Mouse (Mus musculus) liver, embryonic 12.5 days (tissue): ENCODE results near the gene Gm10073. TPM values are rescaled to one million over a fixed set of nuclear protein-coding genes. Genes with fewer than 3 reads are reported as not detected.
A peak's percentile ranks its signal among the peaks of the same experiment; 100 is the strongest.

Source experiments
- ATAC-seq: fragments of 200-750 bp; cut with Nextera tagmentation; 2 replicates; pipeline ENCODE4 v1.8.0; 2017; ENCODE audit warnings: moderate number of reproducible peaks, mild to moderate bottlenecking, moderate library complexity
- H3K27ac ChIP-seq: fragments of 300-500 bp; sonication (generic); 2 replicates; pipeline ENCODE4 v1.5.1; 2016; ENCODE audit warnings: mild to moderate bottlenecking
- H3K27me3 ChIP-seq: fragments of 300-500 bp; sonication (generic); replicated peaks from 2 replicates; pipeline ENCODE4 v1.6.1; 2016; ENCODE audit warnings: mild to moderate bottlenecking, moderate library complexity
- H3K36me3 ChIP-seq: fragments of 300-500 bp; sonication (generic); 2 replicates; pipeline ENCODE4 v1.6.1; 2016; ENCODE audit warnings: mild to moderate bottlenecking, moderate library complexity
- H3K4me1 ChIP-seq: fragments of 300-500 bp; sonication (generic); 2 replicates; pipeline ENCODE4 v1.6.1; 2016
- H3K4me2 ChIP-seq: fragments of 300-500 bp; sonication (generic); 2 replicates; pipeline ENCODE4 v1.6.1; 2016; ENCODE audit warnings: mild to moderate bottlenecking, moderate library complexity
- H3K4me3 ChIP-seq: fragments of 300-500 bp; sonication (generic); 2 replicates; pipeline ENCODE4 v1.5.1; 2016; ENCODE audit warnings: mild to moderate bottlenecking, moderate library complexity
- H3K9ac ChIP-seq: fragments of 300-500 bp; sonication (generic); 2 replicates; pipeline ENCODE4 v1.6.1; 2016; ENCODE audit warnings: mild to moderate bottlenecking, moderate library complexity
- H3K9me3 ChIP-seq: fragments of 300-500 bp; sonication (generic); replicated peaks from 2 replicates; pipeline ENCODE4 v1.6.1; 2016; ENCODE audit warnings: mild to moderate bottlenecking, moderate library complexity
- WGBS: fragments of 180-500 bp; shearing (Covaris S2); methylation state at CpG from one replicate; pipeline ENCODE4 v1.1.7; 2016; ENCODE audit not compliant: insufficient replicate concordance; 5-methylcytosine and 5-hydroxymethylcytosine counted together
- polyA plus RNA-seq: library from polyadenylated mRNA; unstranded; fragments of >200 nt; fragmentation: Nextera tagmentation; extraction: Ambion mirVana; gene quantifications from 2 replicates; pipeline ENCODE4 v1.2.1, GENCODE M21; 2016

Gm10073 gene
- polyA plus RNA-seq, 1 experiment from 2014 or later = 7.1 TPM

- no peak overlapping the region for H3K4me2 ChIP-seq
- H3K9ac ChIP-seq = no peak overlapping the region
- ATAC-seq = no peak
- H3K4me1 ChIP-seq = no peaks in the 10 kb centered on the region
- H3K27me3 ChIP-seq = no peaks in the 10 kb centered on the region
- no peak overlapping the region for H3K27ac ChIP-seq
- H3K4me3 ChIP-seq = no peak overlapping the region
- WGBS = 51% methylated on average over 5 of the region's 5 CpGs
- no peaks in the 10 kb centered on the region for H3K9me3 ChIP-seq
- no peaks in the 10 kb centered on the region for H3K36me3 ChIP-seq
Observed at GRCm38 (mm10) chr8:106571551-106572172, 1.6 kb downstream of the Gm10073 start.

DNA sequence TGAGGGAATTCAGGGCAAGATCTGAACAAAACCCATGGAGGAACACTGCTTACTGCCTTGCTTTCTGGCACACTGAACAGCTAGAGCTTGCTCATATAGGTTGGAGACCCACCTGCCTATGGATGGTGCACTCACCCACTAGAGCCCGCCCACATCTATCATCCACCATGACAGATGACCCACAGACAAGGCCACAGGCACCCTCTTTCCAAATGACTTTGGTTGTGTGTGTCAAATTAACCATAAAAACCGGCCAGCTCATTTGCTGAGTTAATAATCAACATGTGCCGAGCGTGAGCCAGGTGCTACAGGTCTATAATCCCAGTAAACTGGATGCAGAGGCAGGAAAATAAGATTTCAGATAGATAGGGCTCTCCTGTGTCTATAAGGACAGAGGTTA, 2.9 kb downstream of the Gm10073 start:
- Histone ChIP-seq H3K4me1 (no peaks in the 10 kb centered on the region), H3K9me3 (no peaks in the 10 kb centered on the region), H3K36me3 (no peaks in the 10 kb centered on the region), H3K4me3 (no peak overlapping the region), H3K27me3 (no peaks in the 10 kb centered on the region), H3K27ac (no peak overlapping the region), H3K9ac (no peak overlapping the region), H3K4me2 (no peak overlapping the region)
- ATAC-seq = no peak
- WGBS = 59% methylated on average over 4 of the region's 4 CpGs

DNA sequence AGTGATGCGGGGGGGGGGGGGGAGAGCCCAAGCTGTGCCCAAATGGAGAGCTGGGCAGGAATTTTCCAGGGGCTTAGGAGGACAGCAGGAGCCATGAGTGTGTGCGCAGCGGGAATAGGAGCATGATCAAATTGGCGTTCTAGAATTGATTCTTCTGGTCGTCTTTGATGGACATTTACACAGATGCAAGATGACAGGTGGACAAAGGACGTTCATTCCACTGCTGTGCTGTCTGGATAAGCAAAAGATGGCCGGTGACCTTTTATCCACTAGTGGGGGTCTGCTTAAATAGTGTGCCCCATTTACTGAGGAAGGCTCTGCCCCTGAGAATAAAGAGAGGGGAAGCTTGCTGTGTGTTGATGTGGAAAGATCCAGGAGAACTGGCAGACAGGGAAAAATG, 4.3 kb downstream of the Gm10073 start:
- H3K27ac ChIP-seq = no peak overlapping the region
- no peak overlapping the region for H3K9ac ChIP-seq
- no peaks in the 10 kb centered on the region for H3K36me3 ChIP-seq
- no peaks in the 10 kb centered on the region for H3K27me3 ChIP-seq
- no peaks in the 10 kb centered on the region for H3K9me3 ChIP-seq
- H3K4me3 ChIP-seq = no peak overlapping the region
- H3K4me1 ChIP-seq = no peaks in the 10 kb centered on the region
- no peak overlapping the region for H3K4me2 ChIP-seq
- 71% methylated on average over 7 of the region's 7 CpGs for WGBS
- no peak for ATAC-seq

- Histone ChIP-seq H3K9me3 (no peaks in the 10 kb centered on the region), H3K4me2 (no peak overlapping the region), H3K27ac (no peak overlapping the region), H3K27me3 (no peaks in the 10 kb centered on the region), H3K36me3 (no peaks in the 10 kb centered on the region), H3K4me1 (0 out of 2 replicates have a peak, but pooled peaks cover 2% of the 10 kb centered on the region), H3K4me3 (no peak overlapping the region), H3K9ac (no peak overlapping the region)
- 66% methylated on average over 3 of the region's 3 CpGs for WGBS
- ATAC-seq = no peak
Observed at GRCm38 (mm10) chr8:106563691-106564182, 9.5 kb downstream of the Gm10073 start.

DNA sequence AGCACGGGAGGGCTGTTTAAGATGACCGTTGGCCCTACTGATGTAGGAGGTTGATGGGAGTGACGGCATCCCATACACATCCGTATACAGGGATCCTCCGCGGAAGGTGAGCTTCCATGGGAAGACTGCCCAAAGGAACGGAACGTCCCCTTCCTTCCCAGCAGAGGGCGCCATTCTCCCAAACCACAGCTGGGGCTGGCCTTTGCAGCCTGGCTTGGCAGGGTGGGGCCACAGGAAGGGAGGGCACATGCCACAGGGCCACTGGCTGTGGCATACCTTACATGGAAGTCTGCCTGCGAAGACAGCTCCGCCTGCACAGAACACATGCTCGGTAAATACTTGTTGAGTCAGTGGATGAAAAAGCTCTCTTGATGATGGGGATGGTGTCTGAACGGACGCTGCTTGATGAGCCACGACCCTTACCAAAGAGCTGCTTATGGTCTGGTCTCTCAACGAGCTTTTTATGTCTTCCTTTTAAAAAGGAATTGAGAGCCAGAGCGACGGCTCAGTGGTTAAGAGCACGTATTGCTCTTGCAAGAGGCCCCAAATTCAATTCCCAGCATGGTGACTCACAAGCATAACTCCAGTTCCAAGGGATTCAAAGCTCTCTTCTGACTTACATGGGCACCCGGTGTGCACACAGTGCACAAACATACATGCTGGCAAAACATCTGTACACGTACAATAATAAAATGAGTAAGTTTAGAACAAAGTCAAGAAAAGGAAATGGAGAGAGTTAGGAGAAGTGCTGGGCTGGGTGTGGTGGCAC, 12.0 kb downstream of the Gm10073 start:
- Histone ChIP-seq H3K27me3 (no peaks in the 10 kb centered on the region), H3K4me3 (no peak overlapping the region), H3K9ac (no peak overlapping the region), H3K36me3 (no peaks in the 10 kb centered on the region; the same call in 1 of the 2 replicates), H3K4me2 (no peak overlapping the region), H3K27ac (no peak overlapping the region), H3K4me1 (0 out of 2 replicates have a peak, but pooled peaks cover 2% of the 10 kb centered on the region), H3K9me3 (no peaks in the 10 kb centered on the region)
- 29% methylated on average over 21 of the region's 21 CpGs for WGBS
- peak; percentile 37 for ATAC-seq

DNA sequence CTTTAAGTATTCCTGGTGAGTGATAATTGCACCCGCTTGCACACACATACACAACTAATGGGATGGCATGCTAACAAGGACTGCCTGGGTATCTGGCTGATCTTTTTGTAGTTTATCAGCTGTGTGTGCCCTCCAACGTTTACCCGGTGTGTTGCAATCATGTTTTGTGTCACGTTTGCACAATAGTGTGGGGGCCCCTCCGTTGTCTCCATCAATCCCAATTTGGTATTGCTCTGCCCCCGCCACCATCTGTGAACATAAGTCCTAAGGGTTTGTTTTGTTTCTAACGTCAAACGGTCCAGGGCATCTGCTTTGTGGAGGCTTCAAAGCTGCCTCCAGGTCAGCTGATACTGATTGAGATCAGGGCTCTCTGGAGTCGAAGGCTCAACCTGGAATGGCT, 13.4 kb downstream of the Gm10073 start:
- H3K4me1 ChIP-seq = 0 out of 2 replicates have a peak, but pooled peaks cover 2% of the 10 kb centered on the region
- no peaks in the 10 kb centered on the region for H3K27me3 ChIP-seq
- H3K9ac ChIP-seq = no peak overlapping the region
- peaks cover 4% of the 10 kb centered on the region; the same call in 1 of the 2 replicates for H3K36me3 ChIP-seq
- no peak overlapping the region for H3K4me3 ChIP-seq
- no peaks in the 10 kb centered on the region for H3K9me3 ChIP-seq
- H3K27ac ChIP-seq = 0 out of 2 replicates have a peak overlapping the region, but pooled peaks have one; percentile 10
- ATAC-seq = no peak
- WGBS = 42% methylated on average over 9 of the region's 9 CpGs
- no peak overlapping the region for H3K4me2 ChIP-seq

DNA sequence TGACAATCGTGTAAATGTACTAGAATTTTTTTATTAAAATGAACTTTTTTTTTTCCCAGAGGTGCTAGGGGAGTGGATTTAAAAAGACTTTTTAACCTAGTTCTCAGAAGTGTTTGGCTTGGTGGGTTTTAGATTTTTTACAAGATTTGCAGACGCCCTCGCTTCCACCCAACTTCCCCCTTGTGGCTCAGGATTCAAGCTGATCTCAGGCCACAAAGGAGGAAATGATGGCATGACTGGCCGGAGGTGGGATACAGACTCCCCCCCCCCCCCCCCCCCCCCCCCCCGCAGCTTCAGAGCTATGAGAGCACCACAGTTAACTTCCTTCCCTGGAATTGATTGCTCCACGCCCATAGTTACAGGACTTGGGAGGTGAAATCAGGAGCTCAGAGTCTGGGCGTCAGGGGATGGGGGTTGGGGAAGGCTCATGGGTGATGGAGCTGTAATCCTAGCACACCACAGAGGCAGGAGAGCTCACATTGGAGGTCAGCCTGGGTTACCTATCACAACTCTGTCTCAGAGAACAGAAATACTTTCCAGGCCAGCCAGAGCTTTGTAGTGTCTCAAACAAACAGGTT, 17.1 kb downstream of the Gm10073 start:
- no peak for ATAC-seq
- H3K4me2 ChIP-seq = no peak overlapping the region
- no peaks in the 10 kb centered on the region for H3K27me3 ChIP-seq
- H3K9ac ChIP-seq = no peak overlapping the region
- no peak overlapping the region for H3K4me3 ChIP-seq
- H3K9me3 ChIP-seq = no peaks in the 10 kb centered on the region
- 24% methylated on average over 5 of the region's 7 CpGs for WGBS
- no peak overlapping the region for H3K27ac ChIP-seq
- H3K36me3 ChIP-seq = peaks cover 14% of the 10 kb centered on the region; the same call in 1 of the 2 replicates
- H3K4me1 ChIP-seq = 0 out of 2 replicates have a peak, but pooled peaks cover 2% of the 10 kb centered on the region

GRCm38 (mm10) chr8:106554011-106554410, 19.2 kb downstream of the Gm10073 start:
- Histone ChIP-seq H3K36me3 (peaks cover 14% of the 10 kb centered on the region; the same call in 1 of the 2 replicates), H3K27me3 (no peaks in the 10 kb centered on the region), H3K9ac (no peak overlapping the region), H3K4me1 (0 out of 2 replicates have a peak, but pooled peaks cover 2% of the 10 kb centered on the region), H3K4me2 (no peak overlapping the region), H3K27ac (no peak overlapping the region), H3K9me3 (no peaks in the 10 kb centered on the region), H3K4me3 (no peak overlapping the region)
- ATAC-seq = no peak
- 86% methylated on average over 5 of the region's 5 CpGs for WGBS

- ATAC-seq = no peak
- Histone ChIP-seq H3K4me1 (no peaks in the 10 kb centered on the region), H3K4me2 (no peak overlapping the region), H3K9me3 (no peaks in the 10 kb centered on the region), H3K9ac (no peak overlapping the region), H3K36me3 (0 out of 2 replicates have a peak, but pooled peaks cover 14% of the 10 kb centered on the region), H3K27ac (no peak overlapping the region), H3K4me3 (no peak overlapping the region), H3K27me3 (no peaks in the 10 kb centered on the region)
- WGBS = 69% methylated on average over 1 of the region's 1 CpGs
Observed at GRCm38 (mm10) chr8:106550906-106551305, 22.4 kb downstream of the Gm10073 start.

- H3K4me1 ChIP-seq = no peaks in the 10 kb centered on the region
- H3K36me3 ChIP-seq = 0 out of 2 replicates have a peak, but pooled peaks cover 7% of the 10 kb centered on the region
- H3K4me2 ChIP-seq = no peak overlapping the region
- WGBS = 72% methylated on average over 10 of the region's 10 CpGs
- H3K9ac ChIP-seq = no peak overlapping the region
- H3K27me3 ChIP-seq = no peaks in the 10 kb centered on the region
- ATAC-seq = no peak
- H3K9me3 ChIP-seq = no peaks in the 10 kb centered on the region
- H3K27ac ChIP-seq = no peak overlapping the region
- no peak overlapping the region for H3K4me3 ChIP-seq
Observed at GRCm38 (mm10) chr8:106548366-106548936, 24.8 kb downstream of the Gm10073 start.

- H3K36me3 ChIP-seq = no peaks in the 10 kb centered on the region
- H3K9me3 ChIP-seq = no peaks in the 10 kb centered on the region
- H3K9ac ChIP-seq = no peak overlapping the region
- H3K4me1 ChIP-seq = no peaks in the 10 kb centered on the region
- H3K27me3 ChIP-seq = no peaks in the 10 kb centered on the region
- WGBS = 63% methylated on average over 7 of the region's 7 CpGs
- ATAC-seq = no peak
- H3K4me2 ChIP-seq = no peak overlapping the region
- H3K27ac ChIP-seq = no peak overlapping the region
- no peak overlapping the region for H3K4me3 ChIP-seq
Observed at GRCm38 (mm10) chr8:106546746-106547145, 26.5 kb downstream of the Gm10073 start.
